Mouse (Mus musculus) megakaryocyte, embryonic 14.5 days (primary cell): Measurements from ENCODE around the gene Zfp398.

Source experiments
- FLI1 ChIP-seq: IDR thresholded peaks from 2 replicates; pipeline ENCODE4 v1.6.1; 2012; ENCODE audit warnings: low read length, inconsistent platforms, mixed read lengths
- GATA1 ChIP-seq: IDR thresholded peaks from 3 replicates; pipeline ENCODE4 v1.6.1; 2012; ENCODE audit warnings: mixed read lengths, low read length, inconsistent platforms, borderline replicate concordance

GRCm38 (mm10) chr6:47880166-47880565 is 44.7 kb downstream of the Zfp398 start:
- TF ChIP-seq GATA1 (no peak), FLI1 (no peak)
